Mouse (Mus musculus): ENCODE measurements around the gene Stard10. TPM values are rescaled to one million over a fixed set of nuclear protein-coding genes. Genes with fewer than 3 reads are reported as not detected.

The Stard10 gene
- polyA plus RNA-seq, 1 experiment from 2014 or later: 134 TPM

GRCm38 (mm10) chr7:101393694-101394504 is 77.0 kb downstream of the Stard10 start:
- peaks cover 46% of the 10 kb centered on the region for H3K36me3 ChIP-seq (ENCODE audit: control insufficient read depth, insufficient read depth, low read length)
- H3K4me2 ChIP-seq (ENCODE audit: low read length): peak overlapping the region; percentile 52
- DNase-seq (ENCODE audit: low spot score): peak; percentile 76
- no peaks in the 10 kb centered on the region for H3K27me3 ChIP-seq (replicated peaks; ENCODE audit: control insufficient read depth, insufficient read depth, low read length)
- peak overlapping the region; percentile 35 for H3K9ac ChIP-seq (ENCODE audit: low read length)
- 27% methylated on average over 8 of the region's 8 CpGs for WGBS
- peak overlapping the region; percentile 34 for H3K4me3 ChIP-seq (ENCODE audit: low read depth, low read length)
- ATAC-seq (replicated peaks; ENCODE audit: low FRiP score, low TSS enrichment, low read depth): peak; percentile 81
- no peaks in the 10 kb centered on the region for H3K9me3 ChIP-seq (ENCODE audit: control insufficient read depth, low read length)
- peaks cover 34% of the 10 kb centered on the region for H3K4me1 ChIP-seq (replicated peaks; ENCODE audit: control insufficient read depth, insufficient read depth, low read length)
- H3K27ac ChIP-seq (ENCODE audit: low read depth): peak overlapping the region; percentile 93

GRCm38 (mm10) chr7:101394569-101394968 is 77.7 kb downstream of the Stard10 start:
- Histone ChIP-seq H3K4me3 (ENCODE audit: low read depth, low read length) (peak overlapping the region; percentile 34), H3K4me2 (ENCODE audit: low read length) (peak overlapping the region; percentile 52), H3K9ac (ENCODE audit: low read length) (peak overlapping the region; percentile 35), H3K27ac (ENCODE audit: low read depth) (peak overlapping the region; percentile 93), H3K4me1 (replicated peaks; ENCODE audit: control insufficient read depth, insufficient read depth, low read length) (peaks cover 34% of the 10 kb centered on the region), H3K27me3 (replicated peaks; ENCODE audit: control insufficient read depth, insufficient read depth, low read length) (no peaks in the 10 kb centered on the region), H3K9me3 (ENCODE audit: control insufficient read depth, low read length) (no peaks in the 10 kb centered on the region), H3K36me3 (ENCODE audit: control insufficient read depth, insufficient read depth, low read length) (peaks cover 47% of the 10 kb centered on the region)
- DNase-seq (ENCODE audit: low spot score) (no peak), ATAC-seq (replicated peaks; ENCODE audit: low FRiP score, low TSS enrichment, low read depth) (peak; percentile 2; the same call in 1 of the 2 replicates)
- WGBS: 59% methylated on average over 3 of the region's 3 CpGs

DNA sequence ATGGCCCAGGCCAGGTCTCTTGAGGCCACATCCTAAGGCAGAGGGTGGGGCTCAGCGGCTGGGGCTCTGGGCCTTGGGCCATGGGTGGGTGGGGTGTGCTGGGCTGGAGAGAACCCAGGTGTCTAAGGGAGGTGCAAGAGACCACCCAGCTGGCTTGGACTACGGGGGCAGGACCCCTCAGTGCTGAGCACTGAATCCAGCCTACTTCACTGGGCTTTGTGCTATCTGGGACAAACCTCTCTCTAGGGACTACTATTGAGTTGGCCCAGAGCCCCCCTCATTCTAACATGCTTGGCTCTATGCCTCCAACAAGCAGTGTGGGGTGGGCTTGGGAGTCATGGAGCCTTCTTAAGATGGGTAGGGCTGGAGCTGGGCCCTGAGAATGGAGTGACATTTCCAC is 78.6 kb downstream of the Stard10 start:
- DNase-seq (ENCODE audit: low spot score): no peak
- 69% methylated on average over 2 of the region's 2 CpGs for WGBS
- peak overlapping the region; percentile 52 for H3K4me2 ChIP-seq (ENCODE audit: low read length)
- no peak for ATAC-seq (replicated peaks; ENCODE audit: low FRiP score, low TSS enrichment, low read depth)
- no peaks in the 10 kb centered on the region for H3K9me3 ChIP-seq (ENCODE audit: control insufficient read depth, low read length)
- H3K4me1 ChIP-seq (replicated peaks; ENCODE audit: control insufficient read depth, insufficient read depth, low read length): peaks cover 34% of the 10 kb centered on the region
- peak overlapping the region; percentile 93; the same call in 1 of the 2 replicates for H3K27ac ChIP-seq (ENCODE audit: low read depth)
- H3K4me3 ChIP-seq (ENCODE audit: low read depth, low read length): peak overlapping the region; percentile 34
- H3K27me3 ChIP-seq (replicated peaks; ENCODE audit: control insufficient read depth, insufficient read depth, low read length): no peaks in the 10 kb centered on the region
- H3K36me3 ChIP-seq (ENCODE audit: control insufficient read depth, insufficient read depth, low read length): peaks cover 46% of the 10 kb centered on the region
- 0 out of 2 replicates have a peak overlapping the region, but pooled peaks have one; percentile 5 for H3K9ac ChIP-seq (ENCODE audit: low read length)

Other genes starting within 250 kb of the Stard10 start
- gene Fchsd2, start 224.2 kb upstream of the Stard10 start, polyA plus RNA-seq (2014; fragmentation: Nextera tagmentation; extraction: Ambion mirVana): 24.4 and 26.0 TPM in 2 replicates
- gene Atg16l2, start 14.8 kb upstream of the Stard10 start, polyA plus RNA-seq (2014; fragmentation: Nextera tagmentation; extraction: Ambion mirVana): 12.7 and 16.7 TPM in 2 replicates
- gene Arap1, start 31.0 kb downstream of the Stard10 start, polyA plus RNA-seq (2014; fragmentation: Nextera tagmentation; extraction: Ambion mirVana): 70.1 and 72.1 TPM in 2 replicates
- 3.9 TPM in 1 of 2 replicates, not detected in the other for gene Gm45837, start 93.8 kb downstream of the Stard10 start, polyA plus RNA-seq (2014; fragmentation: Nextera tagmentation; extraction: Ambion mirVana)
- gene Pde2a, start 104.6 kb downstream of the Stard10 start, polyA plus RNA-seq (2014; fragmentation: Nextera tagmentation; extraction: Ambion mirVana): 16.4 and 20.0 TPM in 2 replicates